Mouse (Mus musculus) brown adipose tissue, adult 24 weeks (tissue): Measurements from ENCODE around the gene Car5b. TPM values are rescaled to one million over a fixed set of nuclear protein-coding genes. Genes with fewer than 3 reads are reported as not detected.

ENCODE experiments used
- H3K27ac ChIP-seq: fragments of 200-500 bp; replicated peaks from 2 replicates; pipeline ENCODE4 v1.5.1; 2012; ENCODE audit warnings: low read depth, mild to moderate bottlenecking, low read length
- H3K4me1 ChIP-seq: fragments of 200-500 bp; 2 replicates; pipeline ENCODE4 v1.6.1; 2012; ENCODE audit warnings: low read length, mixed read lengths; ENCODE audit not compliant: control insufficient read depth, insufficient read depth, insufficient read length
- H3K4me3 ChIP-seq: fragments of 200-500 bp; 2 replicates; pipeline ENCODE4 v1.5.1; 2012; ENCODE audit warnings: low read depth, mild to moderate bottlenecking, low read length, moderate library complexity; ENCODE audit not compliant: insufficient read depth
- polyA plus RNA-seq: library from polyadenylated mRNA; stranded (reverse); fragments of >200 nt; gene quantifications from 2 replicates; pipeline ENCODE4 v1.2.4, GENCODE M21; 2012; ENCODE audit not compliant: missing spikeins, insufficient read depth, insufficient read length

Car5b gene
- 49.9 and 54.6 TPM in 2 replicates for polyA plus RNA-seq

DNA sequence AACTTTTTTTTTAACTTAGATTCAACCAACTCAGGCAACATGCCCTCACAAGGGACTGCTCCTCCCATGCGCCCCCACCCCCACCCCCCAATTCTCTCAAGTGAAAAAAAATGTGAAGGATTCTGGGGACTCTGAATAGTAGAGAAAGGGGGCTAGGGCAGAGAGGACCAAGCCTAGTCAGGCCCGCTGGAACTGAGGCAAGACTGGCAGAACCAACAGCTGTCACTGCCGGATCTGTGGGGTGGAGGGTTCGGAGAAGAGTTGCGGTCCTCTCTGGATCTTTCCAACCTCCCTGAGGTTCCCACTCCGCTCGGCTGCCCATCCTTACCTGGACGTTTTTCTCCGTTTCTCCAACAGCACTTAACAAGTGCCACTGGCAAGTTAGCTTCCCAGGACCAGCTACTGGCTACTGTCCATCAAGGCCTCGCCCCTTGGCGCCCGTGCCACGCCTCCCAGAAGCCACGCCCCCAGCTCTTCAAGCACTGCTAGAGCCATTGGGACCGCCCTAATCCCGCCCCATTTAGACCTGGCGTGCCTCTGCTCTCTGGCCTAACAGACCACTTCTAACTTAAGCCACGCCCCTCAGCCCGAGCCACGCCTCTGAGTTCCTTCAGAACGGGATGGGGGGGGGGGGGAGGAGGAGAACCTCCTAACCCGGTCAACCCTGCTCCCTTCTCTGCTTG is at the start of gene Car5b:
Gene Car5b, minus strand, starts transcription at position 391 of the 683 bp plus-strand sequence.
- Histone ChIP-seq H3K27ac (peak within 1 kb of the TSS; percentile 6; the same call in 1 of the 2 replicates), H3K4me3 (peak within 1 kb of the TSS; percentile 82), H3K4me1 (peaks cover 4% of the 10 kb centered on the region; the same call in 1 of the 2 replicates)

DNA sequence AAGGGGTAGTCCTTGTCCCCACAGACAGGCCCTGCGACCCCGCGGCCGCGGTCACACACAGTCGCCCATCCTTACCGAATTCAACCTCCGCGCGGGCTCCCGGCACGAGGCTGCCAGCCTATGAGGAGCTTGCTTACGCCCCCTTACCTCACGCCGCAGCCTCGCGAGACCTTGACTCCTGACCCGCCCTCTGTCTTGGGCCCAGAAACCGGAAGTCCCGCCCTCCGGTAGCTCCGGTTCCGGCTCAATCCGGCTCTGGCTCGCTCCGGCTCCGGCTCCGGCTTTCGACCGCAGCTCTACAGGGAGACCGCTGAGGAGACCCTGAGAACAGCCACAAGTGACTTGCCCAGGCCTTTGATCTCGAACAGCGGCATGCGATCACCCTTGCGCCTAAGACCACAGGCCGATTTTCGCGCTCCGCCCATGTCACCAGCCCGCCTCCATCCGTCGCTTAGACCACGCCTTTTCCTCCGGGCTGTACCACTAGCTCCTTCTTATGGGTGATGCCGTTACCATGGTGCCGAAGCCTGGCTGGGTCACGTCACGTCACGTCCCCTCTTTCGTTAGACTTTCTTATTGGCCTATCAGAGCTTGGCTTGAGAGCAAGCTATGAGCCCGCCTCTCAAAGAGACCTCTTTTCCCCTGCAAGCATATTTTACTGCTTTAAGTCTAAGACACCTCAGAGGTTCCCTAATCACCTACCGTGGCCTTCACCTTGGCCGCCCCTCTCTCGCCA is 48.4 kb upstream of the Car5b start, which contains the start of gene Siah1b:
Gene Siah1b, minus strand, starts transcription at position 454 of the 736 bp plus-strand sequence.
- peak within 1 kb of the TSS; percentile 100 for H3K27ac ChIP-seq
- peak within 1 kb of the TSS; percentile 96 for H3K4me3 ChIP-seq
- H3K4me1 ChIP-seq, result no peaks in the 10 kb centered on the region

DNA sequence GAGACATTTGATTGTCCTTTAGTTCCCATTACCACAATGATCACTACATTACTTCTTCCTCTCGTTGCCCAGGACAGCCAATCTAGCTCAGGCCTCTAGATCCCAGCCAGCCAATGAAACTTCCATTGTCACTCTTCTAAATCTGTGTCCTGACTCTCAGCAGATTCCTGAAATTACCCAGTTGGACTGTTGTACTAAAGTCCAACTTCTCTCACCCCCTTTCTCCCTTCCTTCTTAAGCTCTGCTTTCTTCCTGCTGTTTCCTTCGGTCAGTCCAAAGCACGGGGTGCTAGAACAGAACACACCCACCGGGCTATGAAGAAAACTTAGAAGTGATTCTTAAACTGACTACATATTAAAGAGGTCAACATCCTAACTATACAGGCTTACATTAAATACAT is 41.2 kb upstream of the Car5b start:
- Histone ChIP-seq H3K27ac (no peak overlapping the region), H3K4me1 (no peaks in the 10 kb centered on the region), H3K4me3 (no peak overlapping the region)

DNA sequence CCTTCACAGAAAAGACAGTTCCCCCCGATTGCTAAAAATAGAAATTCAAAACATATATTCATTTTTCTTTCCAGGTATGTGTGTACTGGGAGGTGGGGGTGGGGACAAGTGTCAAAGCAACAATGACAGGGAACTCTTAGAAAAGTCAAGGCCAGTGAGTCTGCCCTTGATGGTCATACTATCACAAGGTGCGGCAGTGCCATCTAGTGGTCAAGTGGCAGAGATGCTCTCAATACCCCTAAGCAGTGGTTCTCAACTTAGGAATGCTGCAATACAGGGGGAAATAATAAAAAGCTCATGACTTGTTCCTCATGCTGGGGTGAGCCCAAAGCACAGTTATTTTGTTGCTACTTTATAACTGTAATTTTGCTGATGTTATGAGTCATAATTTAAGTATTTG is 38.4 kb upstream of the Car5b start:
- no peak overlapping the region for H3K4me3 ChIP-seq
- no peak overlapping the region for H3K27ac ChIP-seq
- H3K4me1 ChIP-seq, result no peaks in the 10 kb centered on the region

DNA sequence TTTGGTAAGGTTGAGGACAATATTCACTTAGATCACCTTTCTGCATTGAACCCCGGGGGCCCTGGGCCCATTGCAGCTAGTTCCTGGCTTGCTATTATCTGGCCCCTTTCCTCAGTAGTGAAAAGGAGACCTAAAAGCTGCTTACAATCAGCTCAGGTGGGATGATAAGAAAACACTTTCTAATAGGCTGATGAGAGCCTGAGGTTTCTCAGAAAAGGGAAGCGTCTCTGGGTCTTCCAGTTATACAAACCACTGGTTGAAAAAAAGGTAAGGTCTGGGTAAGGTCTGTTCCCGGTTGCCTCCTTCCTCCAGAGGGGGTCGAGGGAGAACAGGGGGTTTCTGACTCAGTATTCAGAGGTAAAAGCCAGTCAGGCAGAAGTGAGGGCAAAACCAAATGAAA is 31.3 kb upstream of the Car5b start:
- Histone ChIP-seq H3K27ac (no peak overlapping the region), H3K4me1 (no peaks in the 10 kb centered on the region), H3K4me3 (no peak overlapping the region)

DNA sequence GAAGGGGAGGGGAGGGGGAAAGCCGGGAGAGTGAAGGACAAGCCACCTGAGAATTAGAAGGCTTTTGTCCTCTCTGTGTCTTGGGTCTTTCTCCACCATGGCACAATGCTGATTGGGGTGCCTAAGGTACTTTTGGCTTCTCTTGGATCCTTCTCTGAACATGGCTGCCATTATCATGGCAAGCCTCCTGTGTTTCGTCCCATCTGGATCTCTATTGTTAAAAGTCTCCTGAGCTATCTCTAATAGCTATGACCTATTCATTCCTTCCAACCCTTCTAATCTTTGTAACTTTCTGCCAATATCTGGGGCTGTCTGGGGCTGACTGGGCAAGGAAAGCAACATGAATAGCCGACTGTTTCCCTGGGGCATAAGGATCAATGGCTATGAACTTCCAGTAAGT is 30.7 kb upstream of the Car5b start:
- Histone ChIP-seq H3K4me1 (no peaks in the 10 kb centered on the region), H3K27ac (no peak overlapping the region), H3K4me3 (no peak overlapping the region)

DNA sequence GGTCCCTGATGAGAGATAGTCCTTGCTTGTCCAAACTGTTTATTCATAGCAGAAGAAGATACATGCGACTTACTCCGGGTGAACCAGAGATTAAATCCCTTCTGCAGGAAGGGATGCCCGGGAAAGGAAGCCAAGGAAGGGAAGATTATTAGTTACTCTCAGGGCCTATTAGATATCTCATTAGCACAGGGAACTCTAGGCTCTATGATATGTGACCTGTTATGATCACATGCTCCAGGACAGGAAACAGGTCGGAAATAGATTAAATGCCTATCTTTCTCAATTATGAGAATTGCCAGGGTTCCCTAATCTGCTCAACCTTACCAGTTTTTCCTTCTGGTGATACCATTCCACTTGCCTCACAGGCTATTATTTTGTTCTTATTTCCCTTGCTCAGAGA is 27.9 kb upstream of the Car5b start:
- H3K4me1 ChIP-seq, result no peaks in the 10 kb centered on the region
- H3K4me3 ChIP-seq, result no peak overlapping the region
- H3K27ac ChIP-seq, result no peak overlapping the region

DNA sequence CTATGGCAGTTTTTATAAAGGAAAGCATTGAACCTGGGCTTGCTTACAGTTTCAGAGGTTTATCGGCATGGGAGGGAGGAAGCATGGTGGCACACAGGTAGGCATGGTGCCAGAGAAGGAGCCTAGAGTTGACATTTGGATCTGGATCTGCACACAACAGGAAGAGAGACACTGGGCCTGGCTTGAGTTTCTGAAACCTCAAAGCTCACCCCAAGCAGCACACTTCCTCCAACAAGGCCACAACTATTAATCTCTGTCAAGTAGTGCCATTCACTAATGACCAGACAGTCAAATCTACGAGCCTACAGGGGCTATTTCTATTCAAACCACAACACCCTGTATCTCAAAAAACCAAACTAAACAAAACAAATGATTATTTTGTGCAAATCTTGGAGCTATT is 18.9 kb upstream of the Car5b start:
- H3K27ac ChIP-seq, result no peak overlapping the region
- H3K4me3 ChIP-seq, result no peak overlapping the region
- no peaks in the 10 kb centered on the region for H3K4me1 ChIP-seq

DNA sequence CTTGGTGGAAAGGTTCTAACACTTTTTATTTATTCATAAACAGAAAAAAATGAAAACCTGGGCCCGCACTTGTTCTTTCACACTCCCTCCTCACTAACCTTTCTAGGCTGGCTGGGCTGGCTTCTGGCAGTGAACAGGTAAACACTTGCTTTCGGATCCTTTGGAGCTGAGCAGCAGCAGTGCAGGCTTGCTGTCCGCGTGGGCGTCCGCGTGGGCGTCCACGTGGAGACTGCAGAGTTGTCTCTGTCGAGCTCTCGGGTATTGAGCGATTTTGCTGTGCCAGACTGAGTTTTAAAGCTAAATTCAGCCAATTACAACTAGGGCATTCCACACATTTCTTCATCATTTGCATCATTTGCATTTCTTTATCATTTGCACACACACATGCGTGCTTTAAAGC is 14.3 kb upstream of the Car5b start:
- no peak overlapping the region for H3K27ac ChIP-seq
- no peaks in the 10 kb centered on the region for H3K4me1 ChIP-seq
- H3K4me3 ChIP-seq, result no peak overlapping the region

DNA sequence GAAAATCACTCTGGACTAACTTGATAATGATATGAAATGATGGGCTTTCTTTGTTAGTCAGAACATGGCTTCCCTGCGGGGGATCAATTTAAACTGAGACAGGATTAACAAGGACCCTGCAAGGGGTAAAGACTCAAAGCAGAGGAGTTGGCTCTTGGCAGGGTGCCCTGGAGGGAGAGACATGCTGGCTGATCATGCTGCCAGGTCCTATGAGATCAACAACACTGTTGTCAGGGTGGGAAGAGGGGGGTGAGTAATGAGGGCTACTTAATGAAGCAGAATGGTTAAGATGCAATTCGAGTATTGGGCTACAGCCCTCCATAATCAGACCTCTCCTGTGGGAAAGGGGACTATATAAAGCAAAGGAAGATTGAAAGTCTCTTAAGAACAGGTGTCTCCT is 11.1 kb upstream of the Car5b start:
- H3K4me3 ChIP-seq, result no peak overlapping the region
- no peaks in the 10 kb centered on the region for H3K4me1 ChIP-seq
- no peak overlapping the region for H3K27ac ChIP-seq

DNA sequence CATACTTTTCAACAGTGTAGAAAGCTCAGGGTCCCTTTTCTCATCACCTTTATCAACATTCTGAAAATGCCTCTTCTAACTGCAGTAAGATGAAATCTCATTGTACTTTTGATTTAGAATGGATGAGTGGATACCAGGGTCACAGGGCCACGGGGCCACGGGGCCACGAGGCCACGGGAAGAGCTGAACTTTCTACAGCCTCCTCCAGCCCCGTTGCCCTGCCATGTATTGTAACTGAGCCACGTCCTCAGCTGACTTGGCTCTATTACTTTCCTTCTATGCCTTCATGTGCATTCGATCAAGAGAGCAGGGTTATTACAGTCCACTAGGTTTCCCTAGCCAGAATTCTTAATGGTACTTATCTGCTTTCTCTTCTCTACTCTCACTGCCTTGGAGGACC is 8.1 kb upstream of the Car5b start:
- no peak overlapping the region for H3K27ac ChIP-seq
- H3K4me3 ChIP-seq, result no peak overlapping the region
- H3K4me1 ChIP-seq, result no peaks in the 10 kb centered on the region

DNA sequence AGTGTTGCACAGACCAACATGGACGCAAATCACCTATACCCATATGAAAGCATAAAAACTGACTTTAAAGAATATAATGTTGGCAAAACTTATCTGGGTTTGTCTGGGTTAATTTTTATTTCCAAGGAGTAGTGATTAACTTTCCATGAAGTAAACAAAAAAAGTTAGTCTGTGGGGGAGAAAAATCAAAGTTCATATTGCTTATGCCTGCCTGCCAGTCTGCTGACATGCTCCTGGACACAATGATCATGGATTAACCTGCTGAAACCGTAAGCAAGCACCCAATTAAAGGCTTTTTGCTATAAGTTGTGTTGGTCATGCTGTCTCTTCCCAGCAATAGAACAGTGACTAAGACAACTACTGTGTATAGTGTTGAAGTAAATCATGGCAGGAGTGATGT is 7.6 kb upstream of the Car5b start:
- Histone ChIP-seq H3K4me3 (no peak overlapping the region), H3K27ac (no peak overlapping the region), H3K4me1 (no peaks in the 10 kb centered on the region)

DNA sequence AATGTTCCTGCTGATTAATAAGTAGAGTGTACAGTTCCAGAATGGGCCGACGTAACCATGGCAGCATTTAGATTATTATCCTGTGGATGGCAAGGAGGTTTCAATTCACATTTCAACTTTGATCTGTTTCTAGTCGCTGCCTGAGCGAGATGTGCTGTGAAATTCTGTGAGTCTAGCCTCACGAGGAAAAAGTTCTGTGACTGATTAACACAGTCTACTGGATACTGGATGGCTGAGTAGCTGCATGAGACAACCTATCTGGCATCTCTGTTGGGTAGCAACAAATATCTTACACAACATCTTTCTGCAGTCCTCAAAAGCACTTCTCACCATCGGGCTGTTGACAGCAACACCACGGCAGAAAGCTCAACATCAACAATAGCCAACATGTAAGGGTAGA is 4.7 kb upstream of the Car5b start:
- no peak overlapping the region for H3K4me3 ChIP-seq
- H3K27ac ChIP-seq, result no peak overlapping the region
- no peaks in the 10 kb centered on the region for H3K4me1 ChIP-seq

DNA sequence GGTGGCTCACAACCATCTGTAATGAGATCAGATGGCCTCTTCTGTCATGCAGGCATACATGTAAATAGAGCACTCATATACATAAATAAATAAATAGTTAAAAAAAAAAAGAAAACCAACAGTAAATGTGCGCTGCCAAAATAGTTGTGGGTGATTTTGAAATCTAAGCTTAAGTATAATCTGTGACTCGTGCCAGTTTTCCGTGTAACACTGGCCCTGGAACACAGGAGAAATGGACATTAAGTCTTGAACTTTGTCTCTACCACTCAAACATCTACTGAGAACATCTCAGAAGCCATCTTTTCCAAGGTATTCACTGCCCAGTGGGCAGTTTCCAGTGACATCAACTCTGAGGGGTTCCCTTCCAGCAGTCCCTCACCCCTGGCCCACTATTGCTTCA is 12.2 kb downstream of the Car5b start:
- Histone ChIP-seq H3K4me3 (no peak overlapping the region), H3K4me1 (no peaks in the 10 kb centered on the region; the same call in 1 of the 2 replicates), H3K27ac (peak overlapping the region; percentile 60; the same call in 1 of the 2 replicates)

DNA sequence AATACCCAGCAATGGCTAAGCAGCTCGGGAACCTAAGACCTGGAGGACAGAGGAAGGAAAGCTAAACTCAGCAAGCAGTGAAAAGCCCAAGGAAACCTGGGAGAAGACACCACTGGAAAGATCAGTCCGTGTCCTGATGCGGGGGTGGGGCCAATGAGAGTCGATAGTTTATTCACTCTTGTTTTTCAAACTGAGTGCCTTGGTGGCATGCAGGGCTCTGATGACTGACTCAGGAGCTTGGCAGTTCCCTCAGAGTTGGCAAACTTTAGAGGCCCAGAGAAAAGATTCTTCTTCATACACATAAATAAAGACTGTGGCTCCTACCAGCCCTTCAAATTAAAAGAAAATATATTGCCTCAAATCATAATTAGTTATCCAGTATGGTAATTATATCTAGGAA is 12.8 kb downstream of the Car5b start:
- H3K27ac ChIP-seq, result no peak overlapping the region
- H3K4me1 ChIP-seq, result no peaks in the 10 kb centered on the region; the same call in 1 of the 2 replicates
- H3K4me3 ChIP-seq, result no peak overlapping the region

DNA sequence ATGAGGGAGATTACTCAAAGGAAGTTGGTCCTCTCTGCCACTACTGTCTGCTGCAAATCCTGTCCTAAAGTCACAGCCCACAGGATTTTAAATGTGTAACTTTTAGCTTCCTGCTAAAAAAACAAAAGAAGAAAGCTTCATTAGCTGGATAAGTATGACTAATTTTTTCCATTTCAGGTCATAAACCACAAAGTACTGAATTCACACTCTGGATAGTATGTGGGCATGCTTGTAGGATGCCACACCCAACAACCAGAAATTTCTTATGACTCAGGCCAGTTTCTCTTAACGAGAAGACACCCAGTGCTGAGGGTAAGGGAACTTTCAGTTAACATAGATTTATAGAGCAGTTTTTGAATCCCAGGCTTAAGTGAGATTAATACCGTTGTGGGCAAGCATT is 14.5 kb downstream of the Car5b start:
- no peak overlapping the region for H3K4me3 ChIP-seq
- H3K4me1 ChIP-seq, result no peaks in the 10 kb centered on the region; the same call in 1 of the 2 replicates
- peak overlapping the region; percentile 50; the same call in 1 of the 2 replicates for H3K27ac ChIP-seq
